Mouse (Mus musculus): ENCODE results near the gene Gm10718.
"Not testable (repeated sequence)": the region's sequence is repeated elsewhere in the genome, so short reads cannot be mapped to it uniquely, and the experiment has no call there.

The Gm10718 gene

DNA sequence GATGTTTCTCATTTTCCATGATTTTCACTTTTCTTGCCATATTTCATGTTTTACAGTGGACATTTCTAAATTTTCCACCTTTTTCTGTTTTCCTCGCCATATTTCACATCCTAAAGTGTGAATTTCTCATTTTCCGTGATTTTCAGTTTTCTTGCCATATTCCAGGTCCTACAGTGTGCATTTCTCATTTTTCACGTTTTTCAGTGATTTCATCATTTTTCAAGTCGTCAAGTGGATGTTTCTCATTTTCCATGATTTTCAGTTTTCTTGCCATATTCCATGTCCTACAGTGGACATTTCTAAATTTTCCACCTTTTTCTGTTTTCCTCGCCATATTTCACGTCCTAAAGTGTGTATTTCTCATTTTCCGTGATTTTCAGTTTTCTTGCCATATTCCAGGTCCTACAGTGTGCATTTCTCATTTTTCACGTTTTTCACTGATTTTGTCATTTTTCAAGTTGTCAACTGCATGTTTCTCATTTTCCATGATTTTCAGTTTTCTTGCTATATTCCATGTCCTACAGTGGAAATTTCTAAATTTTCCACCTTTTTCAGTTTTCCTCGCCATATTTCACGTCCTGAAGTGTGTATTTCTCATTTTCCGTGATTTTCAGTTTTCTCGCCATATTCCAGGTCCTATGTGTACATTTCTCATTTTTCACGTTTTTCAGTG lies at the start of gene Gm10718:
TSS of gene Gm10718 (plus strand) at position 236 of the 673 bp plus-strand sequence.
- H3K4me3 ChIP-seq (replicated peaks; ENCODE audit: low read length); H3K27me3 ChIP-seq (ENCODE audit: insufficient read depth, low read length); H3K9me3 ChIP-seq (ENCODE audit: low read length); H3K4me1 ChIP-seq (replicated peaks; ENCODE audit: low read depth, low read length); H3K36me3 ChIP-seq (ENCODE audit: insufficient read depth, low read length): not testable (repeated sequence)

- not testable (repeated sequence) for H3K4me3 ChIP-seq (replicated peaks; ENCODE audit: low read length); H3K9me3 ChIP-seq (ENCODE audit: low read length); H3K4me1 ChIP-seq (replicated peaks; ENCODE audit: low read depth, low read length); H3K27me3 ChIP-seq (ENCODE audit: insufficient read depth, low read length); H3K36me3 ChIP-seq (ENCODE audit: insufficient read depth, low read length)
Measured at GRCm38 (mm10) chr9:3000445-3000972, 22.8 kb upstream of the Gm10718 start, which contains the start of gene Gm10722. Gene Gm10722, plus strand, starts transcription at chr9:3000922.

DNA sequence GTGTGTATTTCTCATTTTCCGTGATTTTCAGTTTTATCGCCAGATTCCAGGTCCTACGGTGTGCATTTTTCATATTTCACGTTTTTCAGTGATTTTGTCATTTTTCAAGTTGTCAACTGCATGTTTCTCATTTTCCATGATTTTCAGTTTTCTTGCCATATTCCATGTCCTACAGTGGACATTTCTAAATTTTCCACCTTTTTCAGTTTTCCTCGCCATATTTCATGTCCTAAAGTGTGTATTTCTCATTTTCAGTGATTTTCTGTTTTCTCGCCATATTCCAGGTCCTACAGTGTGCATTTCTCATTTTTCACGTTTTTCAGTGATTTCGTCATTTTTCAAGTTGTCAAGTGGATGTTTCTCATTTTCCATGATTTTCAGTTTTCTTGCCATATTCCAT lies 22.3 kb upstream of the Gm10718 start:
- not testable (repeated sequence) for H3K9me3 ChIP-seq (ENCODE audit: low read length); H3K27me3 ChIP-seq (ENCODE audit: insufficient read depth, low read length); H3K4me1 ChIP-seq (replicated peaks; ENCODE audit: low read depth, low read length); H3K36me3 ChIP-seq (ENCODE audit: insufficient read depth, low read length); H3K4me3 ChIP-seq (replicated peaks; ENCODE audit: low read length)

- not testable (repeated sequence) for H3K4me3 ChIP-seq (replicated peaks; ENCODE audit: low read length); H3K4me1 ChIP-seq (replicated peaks; ENCODE audit: low read depth, low read length); H3K36me3 ChIP-seq (ENCODE audit: insufficient read depth, low read length); H3K9me3 ChIP-seq (ENCODE audit: low read length); H3K27me3 ChIP-seq (ENCODE audit: insufficient read depth, low read length)
- TF ChIP-seq NANOG (IDR thresholded peaks at IDR 0.05; ENCODE audit: borderline replicate concordance, low read length), result 0 out of 2 replicates have a peak, but pooled peaks have one; percentile 21
Measured at GRCm38 (mm10) chr9:3001948-3002659, 21.2 kb upstream of the Gm10718 start.

GRCm38 (mm10) chr9:3002794-3003396 lies 20.5 kb upstream of the Gm10718 start, which contains the start of gene Gm11168:
Gene Gm11168, plus strand, starts transcription at chr9:3003346.
- H3K9me3 ChIP-seq (ENCODE audit: low read length); H3K4me3 ChIP-seq (replicated peaks; ENCODE audit: low read length); H3K36me3 ChIP-seq (ENCODE audit: insufficient read depth, low read length); H3K4me1 ChIP-seq (replicated peaks; ENCODE audit: low read depth, low read length); H3K27me3 ChIP-seq (ENCODE audit: insufficient read depth, low read length): not testable (repeated sequence)

- not testable (repeated sequence) for H3K36me3 ChIP-seq (ENCODE audit: insufficient read depth, low read length); H3K27me3 ChIP-seq (ENCODE audit: insufficient read depth, low read length); H3K9me3 ChIP-seq (ENCODE audit: low read length); H3K4me1 ChIP-seq (replicated peaks; ENCODE audit: low read depth, low read length); H3K4me3 ChIP-seq (replicated peaks; ENCODE audit: low read length)
Measured at GRCm38 (mm10) chr9:3006179-3006578, 17.2 kb upstream of the Gm10718 start.

DNA sequence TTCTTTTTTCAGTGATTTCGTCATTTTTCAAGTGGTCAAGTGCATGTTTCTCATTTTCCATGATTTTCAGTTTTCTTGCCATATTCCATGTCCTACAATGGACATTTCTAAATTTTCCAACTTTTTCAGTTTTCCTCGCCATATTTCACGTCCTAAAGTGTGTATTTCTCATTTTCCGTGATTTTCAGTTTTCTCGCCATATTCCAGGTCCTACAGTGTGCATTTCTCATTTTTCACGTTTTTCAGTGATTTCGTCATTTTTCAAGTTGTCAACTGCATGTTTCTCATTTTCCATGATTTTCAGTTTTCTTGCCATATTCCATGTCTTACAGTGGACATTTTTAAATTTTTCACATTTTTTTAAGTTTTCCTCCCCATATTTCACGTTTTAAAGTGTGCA lies 16.7 kb upstream of the Gm10718 start:
- H3K36me3 ChIP-seq (ENCODE audit: insufficient read depth, low read length); H3K4me3 ChIP-seq (replicated peaks; ENCODE audit: low read length); H3K9me3 ChIP-seq (ENCODE audit: low read length); H3K27me3 ChIP-seq (ENCODE audit: insufficient read depth, low read length); H3K4me1 ChIP-seq (replicated peaks; ENCODE audit: low read depth, low read length): not testable (repeated sequence)

- H3K4me1 ChIP-seq (replicated peaks; ENCODE audit: low read depth, low read length); H3K36me3 ChIP-seq (ENCODE audit: insufficient read depth, low read length); H3K27me3 ChIP-seq (ENCODE audit: insufficient read depth, low read length); H3K9me3 ChIP-seq (ENCODE audit: low read length); H3K4me3 ChIP-seq (replicated peaks; ENCODE audit: low read length): not testable (repeated sequence)
Measured at GRCm38 (mm10) chr9:3007272-3007671, 16.1 kb upstream of the Gm10718 start.

- H3K4me1 ChIP-seq (replicated peaks; ENCODE audit: low read depth, low read length); H3K9me3 ChIP-seq (ENCODE audit: low read length); H3K4me3 ChIP-seq (replicated peaks; ENCODE audit: low read length); H3K27me3 ChIP-seq (ENCODE audit: insufficient read depth, low read length); H3K36me3 ChIP-seq (ENCODE audit: insufficient read depth, low read length): not testable (repeated sequence)
Measured at GRCm38 (mm10) chr9:3009331-3009730, 14.0 kb upstream of the Gm10718 start.

DNA sequence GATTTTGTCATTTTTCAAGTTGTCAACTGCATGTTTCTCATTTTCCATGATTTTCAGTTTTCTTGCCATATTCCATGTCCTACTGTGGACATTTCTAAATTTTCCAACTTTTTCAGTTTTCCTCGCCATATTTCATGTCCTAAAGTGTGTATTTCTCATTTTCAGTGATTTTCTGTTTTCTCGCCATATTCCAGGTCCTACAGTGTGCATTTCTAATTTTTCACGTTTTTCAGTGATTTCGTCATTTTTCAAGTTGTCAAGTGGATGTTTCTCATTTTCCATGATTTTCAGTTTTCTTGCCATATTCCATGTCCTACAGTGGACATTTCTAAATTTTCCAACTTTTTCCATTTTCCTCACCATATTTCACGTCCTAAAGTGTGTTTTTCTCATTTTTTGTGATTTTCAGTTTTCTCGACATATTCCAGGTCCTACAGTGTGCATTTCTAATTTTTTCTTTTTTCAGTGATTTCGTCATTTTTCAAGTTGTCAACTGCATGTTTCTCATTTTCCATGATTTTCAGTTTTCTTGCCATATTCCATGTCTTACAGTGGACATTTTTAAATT lies 11.2 kb upstream of the Gm10718 start:
- not testable (repeated sequence) for H3K4me1 ChIP-seq (replicated peaks; ENCODE audit: low read depth, low read length); H3K4me3 ChIP-seq (replicated peaks; ENCODE audit: low read length); H3K9me3 ChIP-seq (ENCODE audit: low read length); H3K27me3 ChIP-seq (ENCODE audit: insufficient read depth, low read length); H3K36me3 ChIP-seq (ENCODE audit: insufficient read depth, low read length)

DNA sequence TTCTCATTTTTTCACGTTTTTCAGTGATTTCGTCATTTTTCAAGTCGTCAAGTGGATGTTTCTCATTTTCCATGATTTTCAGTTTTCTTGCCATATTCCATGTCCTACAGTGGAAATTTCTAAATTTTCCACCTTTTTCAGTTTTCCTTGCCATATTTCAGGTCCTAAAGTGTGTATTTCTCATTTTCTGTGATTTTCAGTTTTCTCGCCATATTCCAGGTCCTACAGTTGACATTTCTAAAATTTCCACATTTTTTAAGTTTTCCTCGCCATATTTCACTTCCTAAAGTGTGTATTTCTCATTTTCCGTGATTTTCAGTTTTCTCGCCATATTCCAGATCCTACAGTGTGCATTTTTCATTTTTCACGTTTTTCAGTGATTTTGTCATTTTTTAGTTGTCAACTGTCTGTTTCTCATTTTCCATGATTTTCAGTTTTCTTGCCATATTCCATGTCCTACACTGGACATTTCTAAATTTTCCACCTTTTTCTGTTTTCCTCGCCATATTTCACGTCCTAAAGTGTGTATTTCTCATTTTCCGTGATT lies 10.5 kb upstream of the Gm10718 start, which contains the start of gene Gm10721:
TSS of gene Gm10721 (plus strand) at position 408 of the 547 bp plus-strand sequence.
- not testable (repeated sequence) for H3K4me3 ChIP-seq (replicated peaks; ENCODE audit: low read length); H3K27me3 ChIP-seq (ENCODE audit: insufficient read depth, low read length); H3K36me3 ChIP-seq (ENCODE audit: insufficient read depth, low read length); H3K9me3 ChIP-seq (ENCODE audit: low read length); H3K4me1 ChIP-seq (replicated peaks; ENCODE audit: low read depth, low read length)

- H3K36me3 ChIP-seq (ENCODE audit: insufficient read depth, low read length), result not testable (repeated sequence)
Measured at GRCm38 (mm10) chr9:3015354-3015753, 8.0 kb upstream of the Gm10718 start, which contains the start of gene Gm10720. Gene Gm10720, plus strand, starts transcription at chr9:3015654.

GRCm38 (mm10) chr9:3015896-3016295 lies 7.5 kb upstream of the Gm10718 start:
- H3K27me3 ChIP-seq (ENCODE audit: insufficient read depth, low read length); H3K36me3 ChIP-seq (ENCODE audit: insufficient read depth, low read length); H3K9me3 ChIP-seq (ENCODE audit: low read length); H3K4me1 ChIP-seq (replicated peaks; ENCODE audit: low read depth, low read length); H3K4me3 ChIP-seq (replicated peaks; ENCODE audit: low read length): not testable (repeated sequence)

More at GRCm38 (mm10) chr9:3015354-3015753, 8.0 kb upstream of the Gm10718 start, which contains the start of gene Gm10720:
- not testable (repeated sequence) for H3K27me3 ChIP-seq (ENCODE audit: insufficient read depth, low read length); H3K4me3 ChIP-seq (replicated peaks; ENCODE audit: low read length); H3K9me3 ChIP-seq (ENCODE audit: low read length); H3K4me1 ChIP-seq (replicated peaks; ENCODE audit: low read depth, low read length)

All from E14TG2a.4 (cell line).